In the genomic region with DNA sequence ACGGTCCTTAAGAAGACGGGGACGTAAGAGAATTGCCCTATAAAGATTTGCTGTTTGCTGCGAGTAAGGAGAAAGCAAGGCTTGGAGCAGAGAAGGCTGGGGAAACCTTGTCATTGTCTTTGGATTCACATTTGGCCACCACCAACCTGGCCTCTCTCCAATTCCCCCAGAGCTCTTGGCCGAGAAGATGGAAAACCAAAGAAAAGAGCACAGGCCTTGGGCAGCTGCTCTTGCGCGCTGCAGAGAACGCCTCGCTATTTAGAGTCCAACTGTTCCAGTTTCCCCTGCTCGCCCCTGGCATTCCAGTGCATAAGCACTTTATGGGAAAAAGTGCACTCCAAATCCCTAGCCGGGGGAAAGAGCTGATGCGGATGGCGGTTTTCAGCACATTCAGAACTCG, we compare ENCODE assay signal across 11 mouse cellular contexts.
DNase-seq lines count a peak whose midpoint lies in the region; ATAC-seq lines count a peak whose summit lies in the region.
"Had no signal": no experiment of that assay in that cellular context is flagged by ENCODE, and none has a peak within 500 bp of the region (broad histone marks: within the 10 kb centered on the region; RNA-seq: fewer than 3 reads in every experiment).

No protein-coding gene starts in this region.

- 83% methylated on average over 14 of the region's 14 CpGs for WGBS in midbrain, embryonic 14.5 days
- 91% methylated on average over 14 of the region's 14 CpGs for WGBS in midbrain, embryonic 11.5 days

- ATAC-seq in midbrain, embryonic 14.5 days (ENCODE audit: low FRiP score, low TSS enrichment) = no peak
- ATAC-seq in midbrain, embryonic 11.5 days (ENCODE audit: low FRiP score) = no peak
- ATAC-seq in erythroid progenitor cell, adult 5-6 weeks (replicated peaks; ENCODE audit: low FRiP score, poor library complexity, severe bottlenecking) = no peak
- ATAC-seq: lung, postnatal 0 days had no signal

- H3K27me3 ChIP-seq in midbrain, embryonic 14.5 days (ENCODE audit: control insufficient read depth, insufficient read depth, low read length) = no peaks in the 10 kb centered on the region
- H3K27me3 ChIP-seq in midbrain, embryonic 11.5 days (ENCODE audit: control insufficient read depth, insufficient read depth, low read length) = no peaks in the 10 kb centered on the region; the same call in 1 of the 2 replicates

- no peaks in the 10 kb centered on the region for H3K36me3 ChIP-seq in midbrain, embryonic 14.5 days (ENCODE audit: control insufficient read depth, insufficient read depth, low read length)
- no peaks in the 10 kb centered on the region for H3K36me3 ChIP-seq in midbrain, embryonic 11.5 days (ENCODE audit: control insufficient read depth, insufficient read depth, low read length)

- 0 out of 2 replicates have a peak, but pooled peaks cover 7% of the 10 kb centered on the region for H3K4me1 ChIP-seq in midbrain, embryonic 14.5 days (ENCODE audit: control insufficient read depth, insufficient read depth, low read length)
- H3K4me1 ChIP-seq in midbrain, embryonic 11.5 days (ENCODE audit: control insufficient read depth, insufficient read depth, low read length) = no peaks in the 10 kb centered on the region

- no peak overlapping the region for H3K9ac ChIP-seq in midbrain, embryonic 14.5 days (replicated peaks; ENCODE audit: low read length)
- no peak overlapping the region for H3K9ac ChIP-seq in midbrain, embryonic 11.5 days (ENCODE audit: low read length)

- no peak overlapping the region for H3K4me2 ChIP-seq in midbrain, embryonic 14.5 days (ENCODE audit: low read length)
- H3K4me2 ChIP-seq in midbrain, embryonic 11.5 days = no peak overlapping the region

- 0 out of 2 replicates have a peak overlapping the region, but pooled peaks have one; percentile 32 for H3K27ac ChIP-seq in midbrain, embryonic 14.5 days (replicated peaks; ENCODE audit: low read depth, low read length)
- H3K27ac ChIP-seq in midbrain, embryonic 11.5 days (ENCODE audit: low read depth, low read length) = no peak overlapping the region

- DNase-seq in adrenal gland, postnatal 10 days = peak; percentile 8
- DNase-seq in adrenal gland, postnatal 36 days = no peak
- peak; percentile 67 for DNase-seq in midbrain, embryonic 14.5 days
- DNase-seq in midbrain, embryonic 11.5 days (ENCODE audit: low spot score, missing footprints) = no peak
- peak; percentile 58 to 68 for DNase-seq in layer of hippocampus, adult 8-10 months (ENCODE audit: low spot score in 2 of 2)
- peak; percentile 50 for DNase-seq in right cerebral cortex, postnatal 4 days
- DNase-seq in urinary bladder, postnatal 4 days (ENCODE audit: low spot score in 2 of 2) = no peak
- DNase-seq: kidney, postnatal 14 days; thymus, postnatal 36 days had no signal

- no peaks in the 10 kb centered on the region for H3K9me3 ChIP-seq in midbrain, embryonic 14.5 days (ENCODE audit: control insufficient read depth, low read length)
- no peaks in the 10 kb centered on the region for H3K9me3 ChIP-seq in midbrain, embryonic 11.5 days (ENCODE audit: control insufficient read depth, low read length)

- no peak overlapping the region for H3K4me3 ChIP-seq in midbrain, embryonic 14.5 days (replicated peaks; ENCODE audit: low read depth, low read length)
- H3K4me3 ChIP-seq in midbrain, embryonic 11.5 days (ENCODE audit: low read depth, low read length) = no peak overlapping the region

Comparison
In these comparisons a context has a peak if more than half of its experiments do, and no peak if none do; other contexts are left out.
1. DNase-seq: peak in adrenal gland, postnatal 10 days (single experiment), midbrain, embryonic 14.5 days (single experiment), layer of hippocampus, adult 8-10 months (2 of 2) and right cerebral cortex, postnatal 4 days (single experiment); none in adrenal gland, postnatal 36 days (0 of 2), midbrain, embryonic 11.5 days (single experiment) and urinary bladder, postnatal 4 days (0 of 2).